ENCODE assay signal across 13 mouse cellular contexts in the genomic region with DNA sequence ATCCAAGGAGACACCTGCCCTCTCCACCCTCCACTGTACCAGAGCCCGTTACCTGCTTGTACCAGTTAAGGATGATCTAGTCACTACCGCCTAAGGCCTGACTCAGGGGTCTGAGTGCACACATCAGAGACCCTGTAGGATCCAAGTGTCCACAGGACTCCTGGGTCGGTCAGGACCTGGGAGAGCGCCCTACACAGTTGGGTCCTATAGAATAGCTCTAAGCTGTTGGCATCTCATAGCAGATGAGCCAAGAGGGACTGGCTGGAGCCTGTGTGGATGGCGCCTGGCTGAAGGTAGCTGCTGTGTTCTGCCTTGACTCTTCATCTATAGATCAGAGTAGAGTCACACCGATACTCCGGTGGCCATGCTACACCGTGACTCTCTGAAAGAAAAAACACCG. TPM values are rescaled to one million over a fixed set of nuclear protein-coding genes. Genes with fewer than 3 reads are reported as not detected.
DNase-seq lines count a peak whose midpoint lies in the region; ATAC-seq and TF ChIP-seq lines count a peak whose summit lies in the region.
"Had no signal": no experiment of that assay in that cellular context is flagged by ENCODE, and none has a peak within 500 bp of the region (broad histone marks: within the 10 kb centered on the region; RNA-seq: fewer than 3 reads in every experiment).

No protein-coding gene starts in this region.

- peak overlapping the region; percentile 43; the same call in 1 of the 2 replicates for H3K27ac ChIP-seq in hindbrain, embryonic 10.5 days
- H3K27ac ChIP-seq in hindbrain, postnatal 0 days: no peak overlapping the region
- no peak overlapping the region for H3K27ac ChIP-seq in midbrain, embryonic 16.5 days (ENCODE audit: low read length)
- no peak overlapping the region for H3K27ac ChIP-seq in midbrain, embryonic 13.5 days
- no peak overlapping the region for H3K27ac ChIP-seq in limb, embryonic 11.5 days (replicated peaks; ENCODE audit: low read depth, low read length)
- H3K27ac ChIP-seq: heart, adult 2 months; intestine, embryonic 15.5 days; stomach, embryonic 15.5 days had no signal

- WGBS in hindbrain, embryonic 10.5 days: 85% methylated on average over 9 of the region's 9 CpGs
- WGBS in hindbrain, postnatal 0 days: 82% methylated on average over 9 of the region's 9 CpGs
- 75% methylated on average over 9 of the region's 9 CpGs for WGBS in midbrain, embryonic 16.5 days
- WGBS in midbrain, embryonic 13.5 days: 79% methylated on average over 9 of the region's 9 CpGs
- 77% methylated on average over 9 of the region's 9 CpGs for WGBS in limb, embryonic 11.5 days

- TF ChIP-seq CTCF in hindbrain, postnatal 0 days (IDR thresholded peaks at IDR 0.05; ENCODE audit: low read depth): no peak

- no peak overlapping the region for H3K9ac ChIP-seq in hindbrain, postnatal 0 days (replicated peaks; ENCODE audit: low read length)
- no peak overlapping the region for H3K9ac ChIP-seq in midbrain, embryonic 16.5 days (ENCODE audit: low read depth, low read length)
- H3K9ac ChIP-seq in midbrain, embryonic 13.5 days (replicated peaks): no peak overlapping the region
- H3K9ac ChIP-seq in limb, embryonic 11.5 days (ENCODE audit: low read length): no peak overlapping the region
- H3K9ac ChIP-seq: intestine, embryonic 15.5 days; stomach, embryonic 15.5 days had no signal

- no peaks in the 10 kb centered on the region for H3K36me3 ChIP-seq in hindbrain, embryonic 10.5 days
- no peaks in the 10 kb centered on the region for H3K36me3 ChIP-seq in hindbrain, postnatal 0 days (ENCODE audit: insufficient read depth, low read length)
- no peaks in the 10 kb centered on the region for H3K36me3 ChIP-seq in midbrain, embryonic 16.5 days (ENCODE audit: control insufficient read depth, insufficient read depth, low read length)
- H3K36me3 ChIP-seq in midbrain, embryonic 13.5 days: no peaks in the 10 kb centered on the region
- no peaks in the 10 kb centered on the region for H3K36me3 ChIP-seq in limb, embryonic 11.5 days (ENCODE audit: control insufficient read depth, insufficient read depth, low read length)
- H3K36me3 ChIP-seq: intestine, embryonic 15.5 days; stomach, embryonic 15.5 days had no signal

- no peaks in the 10 kb centered on the region for H3K9me3 ChIP-seq in hindbrain, embryonic 10.5 days
- no peaks in the 10 kb centered on the region for H3K9me3 ChIP-seq in hindbrain, postnatal 0 days (ENCODE audit: low read length)
- H3K9me3 ChIP-seq in midbrain, embryonic 16.5 days (replicated peaks; ENCODE audit: control insufficient read depth, low read length, poor library complexity, severe bottlenecking): no peaks in the 10 kb centered on the region
- H3K9me3 ChIP-seq in midbrain, embryonic 13.5 days: no peaks in the 10 kb centered on the region
- no peaks in the 10 kb centered on the region for H3K9me3 ChIP-seq in limb, embryonic 11.5 days (ENCODE audit: control insufficient read depth, low read length)
- H3K9me3 ChIP-seq: intestine, embryonic 15.5 days; stomach, embryonic 15.5 days had no signal

- peaks cover 25% of the 10 kb centered on the region for H3K27me3 ChIP-seq in hindbrain, embryonic 10.5 days (ENCODE audit: insufficient read depth, poor library complexity, severe bottlenecking)
- no peaks in the 10 kb centered on the region for H3K27me3 ChIP-seq in hindbrain, postnatal 0 days (ENCODE audit: insufficient read depth, low read length)
- peaks cover 18% of the 10 kb centered on the region for H3K27me3 ChIP-seq in midbrain, embryonic 16.5 days (ENCODE audit: control insufficient read depth, insufficient read depth, low read depth, low read length)
- H3K27me3 ChIP-seq in midbrain, embryonic 13.5 days: peaks cover 89% of the 10 kb centered on the region
- no peaks in the 10 kb centered on the region for H3K27me3 ChIP-seq in limb, embryonic 11.5 days (ENCODE audit: control insufficient read depth, insufficient read depth, low read length)
- H3K27me3 ChIP-seq: intestine, embryonic 15.5 days; stomach, embryonic 15.5 days had no signal

- ATAC-seq in hindbrain, postnatal 0 days: no peak
- ATAC-seq in midbrain, embryonic 16.5 days: 0 out of 2 replicates have a peak, but pooled peaks have one; percentile 21
- no peak for ATAC-seq in midbrain, embryonic 13.5 days
- ATAC-seq in limb, embryonic 11.5 days (ENCODE audit: insufficient number of reproducible peaks, low FRiP score, low TSS enrichment, low read depth): no peak
- ATAC-seq: intestine, embryonic 15.5 days had no signal

- no peak overlapping the region for H3K4me3 ChIP-seq in hindbrain, embryonic 10.5 days
- H3K4me3 ChIP-seq in hindbrain, postnatal 0 days (ENCODE audit: low read length): no peak overlapping the region
- H3K4me3 ChIP-seq in midbrain, embryonic 16.5 days (ENCODE audit: low read depth, low read length): no peak overlapping the region
- no peak overlapping the region for H3K4me3 ChIP-seq in midbrain, embryonic 13.5 days (replicated peaks)
- no peak overlapping the region for H3K4me3 ChIP-seq in limb, embryonic 11.5 days (ENCODE audit: low read depth, low read length)
- H3K4me3 ChIP-seq: heart, adult 2 months; intestine, embryonic 15.5 days; stomach, embryonic 15.5 days had no signal

- H3K4me1 ChIP-seq in hindbrain, embryonic 10.5 days (replicated peaks): peaks cover 37% of the 10 kb centered on the region
- no peaks in the 10 kb centered on the region for H3K4me1 ChIP-seq in hindbrain, postnatal 0 days (ENCODE audit: insufficient read depth, low read length)
- H3K4me1 ChIP-seq in midbrain, embryonic 16.5 days (ENCODE audit: control insufficient read depth, insufficient read depth, low read length): no peaks in the 10 kb centered on the region
- peaks cover 24% of the 10 kb centered on the region for H3K4me1 ChIP-seq in midbrain, embryonic 13.5 days (replicated peaks)
- H3K4me1 ChIP-seq in limb, embryonic 11.5 days (ENCODE audit: control insufficient read depth, insufficient read depth, low read length): no peaks in the 10 kb centered on the region
- H3K4me1 ChIP-seq: intestine, embryonic 15.5 days; stomach, embryonic 15.5 days had no signal

- peak; percentile 37 for DNase-seq in hindbrain, embryonic 10.5 days (ENCODE audit: low spot score)
- DNase-seq in hindbrain, postnatal 0 days (ENCODE audit: low spot score): no peak
- DNase-seq in R1 (ENCODE audit: low read depth, low spot score): peak; percentile 52
- peak; percentile 71 for DNase-seq in limb, embryonic 11.5 days (ENCODE audit: low spot score)
- DNase-seq in urinary bladder, adult 18-20 months (ENCODE audit: low spot score in 2 of 2): no peak
- DNase-seq in adipocyte (ENCODE audit: low spot score): no peak
- DNase-seq: heart, adult 2 months; lung, adult 2 months had no signal

- H3K4me2 ChIP-seq in hindbrain, postnatal 0 days (ENCODE audit: low read depth, low read length): no peak overlapping the region
- no peak overlapping the region for H3K4me2 ChIP-seq in midbrain, embryonic 16.5 days (ENCODE audit: low read length)
- H3K4me2 ChIP-seq in midbrain, embryonic 13.5 days (replicated peaks): no peak overlapping the region
- H3K4me2 ChIP-seq in limb, embryonic 11.5 days (ENCODE audit: low read depth, severe bottlenecking): no peak overlapping the region
- H3K4me2 ChIP-seq: intestine, embryonic 15.5 days; stomach, embryonic 15.5 days had no signal

RNA-seq across cellular contexts. Expression of gene Tll2, which starts 14.9 kb away (rescaled TPM):
- polyA plus RNA-seq in hindbrain, embryonic 10.5 days (2016; fragmentation: Nextera tagmentation; extraction: Ambion mirVana): 0.25 and 0.68 TPM in 2 replicates
- total RNA-seq in hindbrain, postnatal 0 days (2014; rRNA removed): 1.2 and 2.8 TPM in 2 replicates
- polyA plus RNA-seq in hindbrain, postnatal 0 days (2015; fragmentation: Nextera tagmentation; extraction: Ambion mirVana): 0.60 and 0.72 TPM in 2 replicates
- 1.3 and 1.7 TPM in 2 replicates for polyA plus RNA-seq in midbrain, embryonic 16.5 days (2015; fragmentation: Nextera tagmentation; extraction: Ambion mirVana)
- 1.4 and 1.6 TPM in 2 replicates for polyA plus RNA-seq in midbrain, embryonic 13.5 days (2015; fragmentation: Nextera tagmentation; extraction: Ambion mirVana)
- 0.07 TPM in 1 of 2 replicates, not detected in the other for polyA plus RNA-seq in limb, embryonic 11.5 days (2014; fragmentation: Nextera tagmentation; extraction: Ambion mirVana)
- total RNA-seq: monocyte, adult 5-6 weeks had no signal

Comparison
In these comparisons a context has a peak if more than half of its experiments do, and no peak if none do; other contexts are left out.
1. DNase-seq: peak in hindbrain, embryonic 10.5 days (single experiment), R1 (single experiment) and limb, embryonic 11.5 days (single experiment); none in hindbrain, postnatal 0 days (single experiment), urinary bladder, adult 18-20 months (0 of 2) and adipocyte (single experiment).